Mouse (Mus musculus): ENCODE data around the gene Lgals2. TPM values are rescaled to one million over a fixed set of nuclear protein-coding genes. Genes with fewer than 3 reads are reported as not detected.

Lgals2 gene
- not detected in 2 replicates for polyA plus RNA-seq (2014; fragmentation: Nextera tagmentation; extraction: Ambion mirVana)

DNA sequence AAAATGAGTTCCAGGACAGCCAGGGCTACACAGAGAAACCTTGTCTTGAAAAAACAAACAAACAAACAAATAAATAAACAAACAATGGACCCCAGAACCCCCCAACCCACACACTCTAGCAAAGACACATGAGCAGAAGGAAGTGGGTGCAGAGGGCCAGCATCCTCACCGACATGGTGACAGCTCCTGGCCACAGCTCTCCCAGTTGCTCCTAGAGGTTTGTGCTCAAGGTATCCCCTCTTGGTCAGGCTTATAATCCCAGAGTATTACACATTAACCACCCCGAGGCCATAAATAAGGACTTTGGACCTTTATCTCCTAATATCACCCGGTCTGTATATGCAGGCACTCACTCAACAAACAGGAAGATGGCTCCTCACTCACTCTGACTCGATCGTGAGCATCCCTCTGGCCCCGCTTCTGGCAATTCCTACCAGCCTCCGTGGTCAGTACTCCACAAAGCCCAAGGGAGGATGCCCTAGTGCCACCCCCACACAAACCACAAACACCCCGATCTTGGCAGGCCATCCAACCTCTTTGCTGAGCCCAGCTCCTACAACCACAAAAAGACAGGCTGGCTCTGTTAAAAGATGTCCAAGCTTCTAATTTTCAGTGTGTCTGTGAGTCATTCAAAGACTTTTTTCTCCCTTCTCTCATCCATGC, at the start of gene Lgals2:
Lgals2 (minus strand) TSS at position 227 of the 663 bp plus-strand sequence.
- no peaks in the 10 kb centered on the region for H3K4me1 ChIP-seq (ENCODE audit: control insufficient read depth, insufficient read depth, low read length)
- no peak within 1 kb of the TSS for H3K9ac ChIP-seq (ENCODE audit: low read length)
- no peak within 1 kb of the TSS for H3K4me3 ChIP-seq (ENCODE audit: low read depth, low read length)
- DNase-seq (ENCODE audit: low spot score): no peak
- no peak for ATAC-seq (ENCODE audit: insufficient number of reproducible peaks, low FRiP score, low TSS enrichment, low read depth)
- no peaks in the 10 kb centered on the region for H3K9me3 ChIP-seq (ENCODE audit: control insufficient read depth, low read length)
- H3K36me3 ChIP-seq (ENCODE audit: control insufficient read depth, insufficient read depth, low read length): no peaks in the 10 kb centered on the region
- no peaks in the 10 kb centered on the region for H3K27me3 ChIP-seq (ENCODE audit: control insufficient read depth, insufficient read depth, low read length)
- WGBS: 78% methylated on average over 8 of the region's 8 CpGs
- no peak within 1 kb of the TSS for H3K27ac ChIP-seq (replicated peaks; ENCODE audit: low read depth, low read length)
- no peak within 1 kb of the TSS for H3K4me2 ChIP-seq (ENCODE audit: low read depth, severe bottlenecking)

DNA sequence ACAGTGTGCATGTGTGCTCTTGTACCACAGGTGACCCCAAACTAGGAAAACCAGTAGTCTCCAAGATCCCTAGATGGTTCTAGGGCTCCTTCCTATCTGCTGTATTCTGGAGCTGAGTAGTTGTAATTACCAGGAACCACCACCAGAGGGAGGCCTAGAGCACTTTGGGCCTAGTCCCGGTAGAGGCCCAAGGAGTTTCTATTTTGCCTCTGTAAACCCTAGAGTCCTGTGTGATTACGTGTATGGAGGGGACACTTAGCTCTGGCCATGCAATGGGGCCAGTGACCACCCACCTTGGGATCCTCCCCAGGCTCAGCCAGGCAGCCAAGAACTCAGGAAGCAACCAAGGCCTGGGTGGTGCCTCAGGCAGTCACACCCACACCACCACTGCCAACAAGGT, 47.9 kb upstream of the Lgals2 start:
- Histone ChIP-seq H3K27me3 (ENCODE audit: control insufficient read depth, insufficient read depth, low read length) (no peaks in the 10 kb centered on the region), H3K9me3 (ENCODE audit: control insufficient read depth, low read length) (no peaks in the 10 kb centered on the region), H3K36me3 (ENCODE audit: control insufficient read depth, insufficient read depth, low read length) (peaks cover 17% of the 10 kb centered on the region), H3K4me3 (ENCODE audit: low read depth, low read length) (no peak overlapping the region), H3K27ac (replicated peaks; ENCODE audit: low read depth, low read length) (no peak overlapping the region), H3K4me2 (ENCODE audit: low read depth, severe bottlenecking) (no peak overlapping the region), H3K9ac (ENCODE audit: low read length) (no peak overlapping the region), H3K4me1 (ENCODE audit: control insufficient read depth, insufficient read depth, low read length) (peaks cover 20% of the 10 kb centered on the region)
- ATAC-seq (ENCODE audit: insufficient number of reproducible peaks, low FRiP score, low TSS enrichment, low read depth): no peak
- 15% methylated on average over 2 of the region's 2 CpGs for WGBS
- peak; percentile 90 for DNase-seq (ENCODE audit: low spot score)

DNA sequence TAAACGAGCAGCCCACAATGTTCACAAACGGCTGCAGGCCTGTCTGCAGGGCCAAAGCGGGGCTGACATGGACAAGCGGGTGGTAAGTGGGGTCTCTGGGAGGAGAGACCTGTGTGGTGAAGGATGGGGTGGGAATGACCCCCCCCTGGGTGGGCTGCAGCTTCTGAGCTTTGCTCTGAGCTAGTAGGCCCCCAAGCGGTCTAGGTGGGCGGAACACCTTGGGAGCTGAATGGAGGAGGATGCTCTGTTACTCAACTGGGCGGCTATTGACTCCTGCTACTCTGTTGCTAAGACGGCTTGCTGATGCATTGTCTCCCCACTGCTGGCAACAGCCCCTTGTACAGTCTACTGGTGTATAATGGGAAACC, 46.1 kb upstream of the Lgals2 start:
- Histone ChIP-seq H3K9ac (ENCODE audit: low read length) (peak overlapping the region; percentile 76; the same call in 1 of the 2 replicates), H3K4me2 (ENCODE audit: low read depth, severe bottlenecking) (peak overlapping the region; percentile 77), H3K27me3 (ENCODE audit: control insufficient read depth, insufficient read depth, low read length) (no peaks in the 10 kb centered on the region), H3K9me3 (ENCODE audit: control insufficient read depth, low read length) (no peaks in the 10 kb centered on the region), H3K27ac (replicated peaks; ENCODE audit: low read depth, low read length) (peak overlapping the region; percentile 67; the same call in 1 of the 2 replicates), H3K4me3 (ENCODE audit: low read depth, low read length) (peak overlapping the region; percentile 85), H3K4me1 (ENCODE audit: control insufficient read depth, insufficient read depth, low read length) (peaks cover 20% of the 10 kb centered on the region), H3K36me3 (ENCODE audit: control insufficient read depth, insufficient read depth, low read length) (peaks cover 16% of the 10 kb centered on the region)
- no peak for ATAC-seq (ENCODE audit: insufficient number of reproducible peaks, low FRiP score, low TSS enrichment, low read depth)
- peak; percentile 45 for DNase-seq (ENCODE audit: low spot score)
- 45% methylated on average over 8 of the region's 8 CpGs for WGBS

DNA sequence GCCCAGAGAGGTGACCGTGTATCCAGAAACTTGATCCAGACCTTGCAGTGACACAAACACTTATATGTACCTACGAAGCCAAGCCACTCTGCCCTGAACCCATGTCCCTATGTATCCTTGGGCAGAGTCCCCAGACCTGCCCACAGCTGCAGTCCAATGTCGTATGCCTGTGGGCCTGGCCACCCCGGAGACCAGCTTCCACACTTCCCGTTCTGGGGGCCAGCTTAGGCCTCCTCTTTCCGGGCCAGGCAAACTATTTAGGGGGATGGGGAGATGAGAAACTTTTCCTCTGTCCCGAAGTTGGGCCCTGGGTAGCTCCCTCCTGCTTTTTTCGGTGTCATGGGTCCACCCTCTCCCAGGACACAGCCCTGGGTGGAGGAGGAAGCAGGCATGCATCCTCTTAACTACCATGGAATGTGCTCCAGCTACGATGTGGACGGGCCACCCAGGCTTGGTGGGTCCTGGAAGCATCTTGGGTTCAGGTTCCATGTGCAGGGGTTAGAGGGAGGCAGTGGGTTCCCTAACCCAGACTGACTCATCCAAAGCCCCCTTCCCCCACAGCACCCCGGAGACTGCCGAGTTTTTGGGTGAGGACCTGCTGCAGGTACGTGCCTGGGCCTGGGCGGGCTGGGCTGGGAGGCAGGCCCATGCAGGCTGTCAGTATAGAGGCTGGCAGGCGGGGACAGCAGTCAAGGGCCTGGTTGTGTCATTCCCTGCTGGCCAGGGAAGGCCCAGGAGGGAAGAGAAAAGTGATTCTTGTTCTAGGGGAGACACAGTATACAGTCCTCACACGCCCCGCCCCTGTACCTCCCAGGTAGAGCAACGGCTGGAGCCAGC, 45.5 kb upstream of the Lgals2 start:
- no peak for DNase-seq (ENCODE audit: low spot score)
- H3K4me1 ChIP-seq (ENCODE audit: control insufficient read depth, insufficient read depth, low read length): peaks cover 20% of the 10 kb centered on the region
- peak overlapping the region; percentile 76 for H3K9ac ChIP-seq (ENCODE audit: low read length)
- peaks cover 11% of the 10 kb centered on the region; the same call in 1 of the 2 replicates for H3K36me3 ChIP-seq (ENCODE audit: control insufficient read depth, insufficient read depth, low read length)
- peak overlapping the region; percentile 77 for H3K4me2 ChIP-seq (ENCODE audit: low read depth, severe bottlenecking)
- no peaks in the 10 kb centered on the region for H3K9me3 ChIP-seq (ENCODE audit: control insufficient read depth, low read length)
- WGBS: 9% methylated on average over 18 of the region's 18 CpGs
- 0 out of 2 replicates have a peak, but pooled peaks have one; percentile 22 for ATAC-seq (ENCODE audit: insufficient number of reproducible peaks, low FRiP score, low TSS enrichment, low read depth)
- peak overlapping the region; percentile 67; the same call in 1 of the 2 replicates for H3K27ac ChIP-seq (replicated peaks; ENCODE audit: low read depth, low read length)
- no peaks in the 10 kb centered on the region for H3K27me3 ChIP-seq (ENCODE audit: control insufficient read depth, insufficient read depth, low read length)
- H3K4me3 ChIP-seq (ENCODE audit: low read depth, low read length): peak overlapping the region; percentile 85

DNA sequence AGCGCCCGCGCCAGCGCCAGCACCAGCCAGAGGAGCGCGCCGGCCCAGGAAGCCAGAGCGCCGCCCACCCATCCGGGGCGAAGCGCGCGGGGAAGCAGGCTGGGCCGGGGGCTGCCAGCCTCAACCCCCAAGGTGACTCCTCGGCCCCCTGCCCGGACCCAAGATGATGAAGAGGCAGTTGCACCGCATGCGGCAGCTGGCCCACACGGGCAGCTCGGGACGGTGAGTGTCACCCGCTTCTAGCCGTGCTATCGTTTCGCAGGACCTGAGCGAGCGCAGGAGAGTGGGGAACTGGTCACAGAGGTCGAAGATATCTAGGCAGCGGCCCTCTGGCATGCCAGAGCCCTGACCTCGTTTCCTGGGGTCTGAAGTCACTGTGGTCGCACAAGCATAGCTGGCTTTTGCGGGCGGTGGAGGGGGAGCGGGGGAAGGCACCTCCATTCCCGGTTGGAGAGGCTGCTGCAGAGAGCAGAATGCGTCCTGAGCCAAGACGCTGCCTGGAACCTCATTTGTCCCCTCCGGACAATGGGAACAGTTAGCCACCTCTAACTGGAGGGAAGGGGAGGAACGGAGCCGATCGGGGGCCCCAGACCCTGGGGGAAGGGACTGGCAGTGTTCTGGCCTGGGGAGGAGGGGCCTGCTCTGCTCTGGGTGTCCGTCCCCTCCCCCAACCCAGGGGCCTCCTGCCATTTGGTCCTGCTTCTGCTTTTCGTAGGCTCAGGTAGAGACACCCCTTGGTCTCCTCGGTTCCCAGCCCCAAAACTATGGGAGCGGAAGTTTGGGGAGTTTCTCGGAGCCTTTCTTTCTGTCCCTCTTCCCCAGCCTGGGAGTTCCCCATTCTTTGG, 44.6 kb upstream of the Lgals2 start, which contains the start of gene Sh3bp1:
Sh3bp1 (plus strand) TSS at position 29 of the 845 bp plus-strand sequence.
- Histone ChIP-seq H3K27me3 (ENCODE audit: control insufficient read depth, insufficient read depth, low read length) (no peaks in the 10 kb centered on the region), H3K27ac (replicated peaks; ENCODE audit: low read depth, low read length) (peak within 1 kb of the TSS; percentile 42; the same call in 1 of the 2 replicates), H3K4me3 (ENCODE audit: low read depth, low read length) (peak within 1 kb of the TSS; percentile 85), H3K9me3 (ENCODE audit: control insufficient read depth, low read length) (no peaks in the 10 kb centered on the region), H3K4me1 (ENCODE audit: control insufficient read depth, insufficient read depth, low read length) (peaks cover 20% of the 10 kb centered on the region), H3K36me3 (ENCODE audit: control insufficient read depth, insufficient read depth, low read length) (0 out of 2 replicates have a peak, but pooled peaks cover 5% of the 10 kb centered on the region), H3K9ac (ENCODE audit: low read length) (peak within 1 kb of the TSS; percentile 76), H3K4me2 (ENCODE audit: low read depth, severe bottlenecking) (peak within 1 kb of the TSS; percentile 77)
- ATAC-seq (ENCODE audit: insufficient number of reproducible peaks, low FRiP score, low TSS enrichment, low read depth) (peak; percentile 66; the same call in 1 of the 2 replicates), DNase-seq (ENCODE audit: low spot score) (peak; percentile 79)
- under 1% methylated on average over 44 of the region's 47 CpGs for WGBS

DNA sequence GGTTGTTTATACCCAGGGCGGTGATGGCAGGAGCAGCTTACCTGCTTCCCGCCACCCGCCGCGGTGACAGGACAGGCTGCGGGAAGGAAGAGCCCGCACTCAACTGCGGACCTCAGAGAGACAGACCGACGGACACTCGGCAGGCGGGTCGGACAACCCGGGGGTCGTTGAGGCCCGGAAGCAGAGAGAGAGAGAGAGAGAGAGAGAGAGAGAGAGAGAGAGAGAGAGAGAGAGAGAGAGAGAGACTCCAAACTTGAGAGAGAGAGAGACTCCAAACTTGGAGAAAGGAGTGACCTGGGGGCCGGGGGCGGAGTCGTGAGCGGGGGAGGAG, 44.0 kb upstream of the Lgals2 start, which contains the start of gene Gm49510:
Gm49510 (plus strand) TSS at position 259 of the 331 bp plus-strand sequence.
- H3K9ac ChIP-seq (ENCODE audit: low read length): peak within 1 kb of the TSS; percentile 76
- H3K27ac ChIP-seq (replicated peaks; ENCODE audit: low read depth, low read length): peak within 1 kb of the TSS; percentile 42; the same call in 1 of the 2 replicates
- no peaks in the 10 kb centered on the region for H3K27me3 ChIP-seq (ENCODE audit: control insufficient read depth, insufficient read depth, low read length)
- WGBS: under 1% methylated on average over 20 of the region's 20 CpGs
- H3K36me3 ChIP-seq (ENCODE audit: control insufficient read depth, insufficient read depth, low read length): 0 out of 2 replicates have a peak, but pooled peaks cover 5% of the 10 kb centered on the region
- no peak for ATAC-seq (ENCODE audit: insufficient number of reproducible peaks, low FRiP score, low TSS enrichment, low read depth)
- peak within 1 kb of the TSS; percentile 77 for H3K4me2 ChIP-seq (ENCODE audit: low read depth, severe bottlenecking)
- no peak for DNase-seq (ENCODE audit: low spot score)
- peak within 1 kb of the TSS; percentile 85 for H3K4me3 ChIP-seq (ENCODE audit: low read depth, low read length)
- no peaks in the 10 kb centered on the region for H3K9me3 ChIP-seq (ENCODE audit: control insufficient read depth, low read length)
- peaks cover 20% of the 10 kb centered on the region for H3K4me1 ChIP-seq (ENCODE audit: control insufficient read depth, insufficient read depth, low read length)

DNA sequence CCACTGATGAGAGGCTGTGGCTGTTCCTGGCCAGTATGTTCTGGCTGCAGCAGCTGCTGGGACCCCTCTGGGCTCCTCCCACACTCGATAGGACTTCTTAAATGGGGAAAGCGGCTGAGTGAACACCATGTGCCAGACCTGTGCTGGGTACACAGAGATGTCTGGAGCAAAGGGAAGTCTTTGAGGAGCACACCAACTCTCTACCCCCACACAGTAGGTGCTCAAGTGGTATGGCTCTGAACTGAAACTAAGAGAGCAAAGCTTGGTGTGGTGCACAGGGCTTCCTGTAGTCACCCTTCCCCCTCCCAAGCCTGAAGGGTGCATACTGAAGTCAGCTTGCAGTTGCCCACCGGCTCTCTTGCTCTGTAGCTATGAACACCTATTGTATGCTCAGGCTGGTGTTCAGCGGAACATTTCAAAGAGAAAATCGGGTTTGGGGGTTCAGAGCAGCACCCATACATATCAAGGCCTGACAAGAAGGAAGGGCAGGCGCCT, 43.2 kb upstream of the Lgals2 start:
- H3K27ac ChIP-seq (replicated peaks; ENCODE audit: low read depth, low read length): 0 out of 2 replicates have a peak overlapping the region, but pooled peaks have one; percentile 14
- no peaks in the 10 kb centered on the region for H3K27me3 ChIP-seq (ENCODE audit: control insufficient read depth, insufficient read depth, low read length)
- H3K9me3 ChIP-seq (ENCODE audit: control insufficient read depth, low read length): no peaks in the 10 kb centered on the region
- ATAC-seq (ENCODE audit: insufficient number of reproducible peaks, low FRiP score, low TSS enrichment, low read depth): no peak
- DNase-seq (ENCODE audit: low spot score): no peak
- H3K4me3 ChIP-seq (ENCODE audit: low read depth, low read length): no peak overlapping the region
- peak overlapping the region; percentile 77 for H3K4me2 ChIP-seq (ENCODE audit: low read depth, severe bottlenecking)
- H3K36me3 ChIP-seq (ENCODE audit: control insufficient read depth, insufficient read depth, low read length): 0 out of 2 replicates have a peak, but pooled peaks cover 3% of the 10 kb centered on the region
- WGBS: 55% methylated on average over 6 of the region's 6 CpGs
- 0 out of 2 replicates have a peak overlapping the region, but pooled peaks have one; percentile 12 for H3K9ac ChIP-seq (ENCODE audit: low read length)
- peaks cover 20% of the 10 kb centered on the region for H3K4me1 ChIP-seq (ENCODE audit: control insufficient read depth, insufficient read depth, low read length)
